Mouse (Mus musculus) kidney, embryonic 15.5 days (tissue): ENCODE measurements around the gene Cenpb. TPM values are rescaled to one million over a fixed set of nuclear protein-coding genes. Genes with fewer than 3 reads are reported as not detected.
A peak's percentile ranks its signal among the peaks of the same experiment; 100 is the strongest.

ENCODE experiments used
- ATAC-seq: fragments of 200-750 bp; cut with Nextera tagmentation; replicated peaks from 2 replicates; pipeline ENCODE4 v1.8.0; 2017; ENCODE audit warnings: moderate TSS enrichment; ENCODE audit not compliant: low FRiP score
- H3K27ac ChIP-seq: fragments of 300-500 bp; sonication (generic); 2 replicates; pipeline ENCODE4 v1.5.1; 2015; ENCODE audit warnings: mild to moderate bottlenecking, inconsistent platforms
- H3K27me3 ChIP-seq: fragments of 300-500 bp; sonication (generic); 2 replicates; pipeline ENCODE4 v1.6.1; 2015; ENCODE audit warnings: inconsistent platforms
- H3K36me3 ChIP-seq: fragments of 300-500 bp; sonication (generic); 2 replicates; pipeline ENCODE4 v1.6.1; 2015; ENCODE audit warnings: inconsistent platforms
- H3K4me1 ChIP-seq: fragments of 300-500 bp; sonication (generic); 2 replicates; pipeline ENCODE4 v1.6.1; 2015; ENCODE audit warnings: inconsistent platforms
- H3K4me2 ChIP-seq: fragments of 300-500 bp; sonication (generic); 2 replicates; pipeline ENCODE4 v1.6.1; 2015; ENCODE audit warnings: moderate library complexity, mild to moderate bottlenecking, inconsistent platforms
- H3K4me3 ChIP-seq: fragments of 300-500 bp; sonication (generic); replicated peaks from 2 replicates; pipeline ENCODE4 v1.5.1; 2015; ENCODE audit warnings: mild to moderate bottlenecking, inconsistent platforms
- H3K9ac ChIP-seq: fragments of 300-500 bp; sonication (generic); 2 replicates; pipeline ENCODE4 v1.6.1; 2015; ENCODE audit warnings: mild to moderate bottlenecking, inconsistent platforms
- H3K9me3 ChIP-seq: fragments of 300-500 bp; sonication (generic); replicated peaks from 2 replicates; pipeline ENCODE4 v1.6.1; 2016; ENCODE audit warnings: inconsistent platforms
- WGBS: fragments of 180-500 bp; shearing (Covaris S2); methylation state at CpG from one replicate; pipeline ENCODE4 v1.1.7; 2015; ENCODE audit warnings: mixed read lengths; 5-methylcytosine and 5-hydroxymethylcytosine counted together
- polyA plus RNA-seq: library from polyadenylated mRNA; unstranded; fragments of >200 nt; fragmentation: Nextera tagmentation; extraction: Ambion mirVana; gene quantifications from 2 replicates; pipeline ENCODE4 v1.2.1, GENCODE M21; 2015

The Cenpb gene
- polyA plus RNA-seq, 1 experiment from 2014 or later: 10.6 TPM

- H3K9ac ChIP-seq: no peak overlapping the region
- peak; percentile 74 for ATAC-seq
- H3K4me1 ChIP-seq: peaks cover 51% of the 10 kb centered on the region
- peak overlapping the region; percentile 87 for H3K27ac ChIP-seq
- peak overlapping the region; percentile 25 for H3K4me2 ChIP-seq
- peaks cover 43% of the 10 kb centered on the region for H3K36me3 ChIP-seq
- H3K9me3 ChIP-seq: no peaks in the 10 kb centered on the region
- H3K27me3 ChIP-seq: no peaks in the 10 kb centered on the region
- no peak overlapping the region; the same call in 1 of the 2 replicates for H3K4me3 ChIP-seq
- WGBS: 16% methylated on average over 10 of the region's 10 CpGs
Measured at GRCm38 (mm10) chr2:131190344-131191004, 10.6 kb upstream of the Cenpb start.

- H3K4me3 ChIP-seq: no peak overlapping the region
- H3K36me3 ChIP-seq: peaks cover 36% of the 10 kb centered on the region
- H3K27ac ChIP-seq: peak overlapping the region; percentile 87
- no peak overlapping the region for H3K9ac ChIP-seq
- H3K4me1 ChIP-seq: peaks cover 51% of the 10 kb centered on the region
- peak overlapping the region; percentile 14 for H3K4me2 ChIP-seq
- no peak for ATAC-seq
- H3K27me3 ChIP-seq: no peaks in the 10 kb centered on the region
- no peaks in the 10 kb centered on the region for H3K9me3 ChIP-seq
- 43% methylated on average over 5 of the region's 5 CpGs for WGBS
Measured at GRCm38 (mm10) chr2:131189521-131190309, 9.8 kb upstream of the Cenpb start.

- H3K36me3 ChIP-seq: peaks cover 22% of the 10 kb centered on the region
- no peaks in the 10 kb centered on the region for H3K9me3 ChIP-seq
- H3K9ac ChIP-seq: 0 out of 2 replicates have a peak overlapping the region, but pooled peaks have one; percentile 70
- peak overlapping the region; percentile 76 for H3K4me2 ChIP-seq
- no peak overlapping the region for H3K27ac ChIP-seq
- WGBS: 90% methylated on average over 5 of the region's 5 CpGs
- no peaks in the 10 kb centered on the region for H3K27me3 ChIP-seq
- H3K4me3 ChIP-seq: no peak overlapping the region
- no peak for ATAC-seq
- H3K4me1 ChIP-seq: peaks cover 51% of the 10 kb centered on the region
Measured at GRCm38 (mm10) chr2:131188311-131188710, 8.4 kb upstream of the Cenpb start.

GRCm38 (mm10) chr2:131187602-131187922 is 7.7 kb upstream of the Cenpb start:
- ATAC-seq: no peak

GRCm38 (mm10) chr2:131186771-131187601 is 7.1 kb upstream of the Cenpb start, which contains the start of the genes Cdc25b and Spef1:
Cdc25b (plus strand) TSS chr2:131186949.
Spef1 (minus strand) TSS chr2:131187282.
- H3K4me1 ChIP-seq: peaks cover 51% of the 10 kb centered on the region
- H3K27ac ChIP-seq: peak within 1 kb of the TSS; percentile 87
- H3K9ac ChIP-seq: peak within 1 kb of the TSS; percentile 70
- H3K27me3 ChIP-seq: no peaks in the 10 kb centered on the region
- under 1% methylated on average over 42 of the region's 43 CpGs for WGBS
- no peaks in the 10 kb centered on the region for H3K9me3 ChIP-seq
- peak within 1 kb of the TSS; percentile 68 for H3K4me3 ChIP-seq
- peaks cover 10% of the 10 kb centered on the region for H3K36me3 ChIP-seq
- H3K4me2 ChIP-seq: peak within 1 kb of the TSS; percentile 76
- ATAC-seq: peak; percentile 87

More at GRCm38 (mm10) chr2:131187602-131187922, 7.7 kb upstream of the Cenpb start:
- peak overlapping the region; percentile 70 for H3K9ac ChIP-seq
- peak overlapping the region; percentile 76 for H3K4me2 ChIP-seq
- H3K36me3 ChIP-seq: peaks cover 14% of the 10 kb centered on the region
- peak overlapping the region; percentile 87 for H3K27ac ChIP-seq
- WGBS: 22% methylated on average over 3 of the region's 3 CpGs
- H3K9me3 ChIP-seq: no peaks in the 10 kb centered on the region
- H3K4me3 ChIP-seq: peak overlapping the region; percentile 68
- H3K27me3 ChIP-seq: no peaks in the 10 kb centered on the region
- H3K4me1 ChIP-seq: peaks cover 51% of the 10 kb centered on the region

- Histone ChIP-seq H3K27ac (peak overlapping the region; percentile 87), H3K36me3 (peaks cover 4% of the 10 kb centered on the region), H3K4me2 (peak overlapping the region; percentile 76), H3K9ac (peak overlapping the region; percentile 70), H3K4me1 (peaks cover 49% of the 10 kb centered on the region), H3K4me3 (peak overlapping the region; percentile 68), H3K9me3 (no peaks in the 10 kb centered on the region), H3K27me3 (no peaks in the 10 kb centered on the region)
- no peak for ATAC-seq
- WGBS: 3% methylated on average over 14 of the region's 14 CpGs
Measured at GRCm38 (mm10) chr2:131186343-131186742, 6.5 kb upstream of the Cenpb start.

GRCm38 (mm10) chr2:131179246-131179886 is 501 bp downstream of the Cenpb start:
- H3K27me3 ChIP-seq: no peaks in the 10 kb centered on the region
- ATAC-seq: peak; percentile 52
- H3K4me2 ChIP-seq: peak overlapping the region; percentile 92
- H3K9me3 ChIP-seq: no peaks in the 10 kb centered on the region
- H3K27ac ChIP-seq: peak overlapping the region; percentile 88
- H3K36me3 ChIP-seq: 0 out of 2 replicates have a peak, but pooled peaks cover 10% of the 10 kb centered on the region
- H3K4me3 ChIP-seq: peak overlapping the region; percentile 64
- peaks cover 49% of the 10 kb centered on the region for H3K4me1 ChIP-seq
- WGBS: under 1% methylated on average over 67 of the region's 67 CpGs
- H3K9ac ChIP-seq: peak overlapping the region; percentile 86

- no peak for ATAC-seq
- Histone ChIP-seq H3K9ac (peak overlapping the region; percentile 86), H3K27me3 (peaks cover 4% of the 10 kb centered on the region)
Measured at GRCm38 (mm10) chr2:131178828-131179245, 1.0 kb downstream of the Cenpb start.

GRCm38 (mm10) chr2:131177932-131178331 is 1.9 kb downstream of the Cenpb start:
- peaks cover 13% of the 10 kb centered on the region for H3K27me3 ChIP-seq
- H3K4me1 ChIP-seq: peaks cover 54% of the 10 kb centered on the region
- H3K27ac ChIP-seq: peak overlapping the region; percentile 76; the same call in 1 of the 2 replicates
- peak overlapping the region; percentile 86 for H3K9ac ChIP-seq
- no peak for ATAC-seq
- peak overlapping the region; percentile 64 for H3K4me3 ChIP-seq
- H3K9me3 ChIP-seq: no peaks in the 10 kb centered on the region
- H3K4me2 ChIP-seq: peak overlapping the region; percentile 92
- 0 out of 2 replicates have a peak, but pooled peaks cover 10% of the 10 kb centered on the region for H3K36me3 ChIP-seq
- WGBS: 77% methylated on average over 9 of the region's 9 CpGs

More at GRCm38 (mm10) chr2:131178828-131179245, 1.0 kb downstream of the Cenpb start:
- H3K4me3 ChIP-seq: peak overlapping the region; percentile 64
- peaks cover 54% of the 10 kb centered on the region for H3K4me1 ChIP-seq
- H3K9me3 ChIP-seq: no peaks in the 10 kb centered on the region
- 0 out of 2 replicates have a peak, but pooled peaks cover 10% of the 10 kb centered on the region for H3K36me3 ChIP-seq
- 31% methylated on average over 26 of the region's 26 CpGs for WGBS
- peak overlapping the region; percentile 92 for H3K4me2 ChIP-seq
- peak overlapping the region; percentile 88 for H3K27ac ChIP-seq

- Histone ChIP-seq H3K4me2 (peak overlapping the region; percentile 92), H3K4me1 (peaks cover 60% of the 10 kb centered on the region), H3K27me3 (peaks cover 28% of the 10 kb centered on the region), H3K27ac (peak overlapping the region; percentile 76), H3K36me3 (0 out of 2 replicates have a peak, but pooled peaks cover 10% of the 10 kb centered on the region), H3K9ac (no peak overlapping the region; the same call in 1 of the 2 replicates), H3K9me3 (no peaks in the 10 kb centered on the region), H3K4me3 (peak overlapping the region; percentile 5; the same call in 1 of the 2 replicates)
- WGBS: 58% methylated on average over 5 of the region's 5 CpGs
- peak; percentile 15; the same call in 1 of the 2 replicates for ATAC-seq
Measured at GRCm38 (mm10) chr2:131176491-131176890, 3.4 kb downstream of the Cenpb start.

GRCm38 (mm10) chr2:131175945-131176309 is 3.9 kb downstream of the Cenpb start:
- Histone ChIP-seq H3K9ac (no peak overlapping the region), H3K27me3 (peaks cover 33% of the 10 kb centered on the region), H3K4me3 (no peak overlapping the region), H3K9me3 (no peaks in the 10 kb centered on the region), H3K36me3 (0 out of 2 replicates have a peak, but pooled peaks cover 10% of the 10 kb centered on the region), H3K4me1 (peaks cover 65% of the 10 kb centered on the region), H3K27ac (peak overlapping the region; percentile 76), H3K4me2 (peak overlapping the region; percentile 92)
- ATAC-seq: no peak
- 94% methylated on average over 1 of the region's 1 CpGs for WGBS
